Mouse (Mus musculus) ES-Bruce4 (cell line): ENCODE measurements around the gene Hyal2.

Experiments used
- CTCF ChIP-seq: IDR thresholded peaks from one replicate; pipeline ENCODE4 v1.8.1; 2011; ENCODE audit warnings: low read depth, low read length
- EP300 ChIP-seq: IDR thresholded peaks from 2 replicates; pipeline ENCODE4 v1.6.1; 2011; ENCODE audit warnings: low read depth, low read length; ENCODE audit not compliant: insufficient read depth
- POLR2A ChIP-seq: IDR thresholded peaks from one replicate; pipeline ENCODE4 v1.8.1; 2011; ENCODE audit warnings: low read length; ENCODE audit not compliant: insufficient read depth

DNA sequence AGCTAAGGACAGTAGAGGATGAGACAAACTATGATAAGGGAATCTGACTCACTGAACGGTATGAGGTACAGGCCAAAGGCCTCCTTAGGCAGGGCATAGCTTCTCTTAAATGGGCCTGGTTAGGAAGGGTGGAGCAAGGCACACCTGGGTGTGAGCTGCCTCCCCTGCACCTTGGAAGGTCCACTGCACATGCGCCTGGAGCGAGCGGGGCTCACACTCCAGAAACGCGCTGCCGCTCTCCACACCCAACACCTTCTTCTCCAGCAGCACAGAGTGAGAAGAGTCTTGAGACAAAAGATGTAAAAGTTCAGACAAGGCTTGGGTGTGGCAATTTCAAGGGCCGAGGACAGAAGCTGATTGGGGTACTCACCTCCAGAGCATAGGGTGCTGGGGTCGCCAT is 31.7 kb downstream of the Hyal2 start:
- TF ChIP-seq POLR2A (no peak), CTCF (no peak), EP300 (no peak)
